Mouse (Mus musculus): ENCODE results near the gene Tmub1.

- TF ChIP-seq POLR2A (IDR thresholded peaks at IDR 0.05; ENCODE audit: low read depth, low read length) = no peak
- TF ChIP-seq CTCF (IDR thresholded peaks at IDR 0.05; ENCODE audit: extremely low read depth, insufficient read depth, insufficient read length, insufficient replicate concordance) = no peak
These were observed 20.9 kb downstream of the Tmub1 start for GRCm38 (mm10) chr5:24426556-24427284.
